Mouse (Mus musculus) subcutaneous adipose tissue, adult 2 months (tissue): Measurements from ENCODE around the gene Fbxw13. TPM values are rescaled to one million over a fixed set of nuclear protein-coding genes. Genes with fewer than 3 reads are reported as not detected.

Source experiments
- polyA plus RNA-seq: library from polyadenylated mRNA; depleted of rRNA; stranded (reverse); fragments of >200 nt; gene quantifications from 2 replicates; pipeline ENCODE4 v1.2.3, GENCODE M21; 2012; ENCODE audit warnings: low replicate concordance; rRNA removed

Fbxw13 gene
- polyA plus RNA-seq, result not detected in 2 replicates

DNA sequence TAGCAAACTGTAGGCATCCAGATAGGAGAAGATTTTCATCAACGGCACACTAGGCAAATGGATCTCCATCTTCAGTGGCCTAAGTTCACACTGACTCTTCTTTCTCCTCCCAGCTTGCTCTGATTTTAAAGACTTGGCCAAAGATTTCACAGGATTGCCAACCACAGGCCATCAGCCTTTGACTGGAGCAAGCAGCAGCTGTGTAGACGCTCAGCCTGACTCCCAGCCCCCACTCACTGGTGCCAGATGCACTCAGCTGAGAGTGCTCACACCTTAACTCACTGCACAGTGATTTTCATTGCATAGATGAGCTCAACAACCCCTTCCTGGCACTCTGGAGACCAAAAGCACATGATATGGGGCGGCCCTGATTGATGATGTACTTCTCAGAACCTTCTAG is at the start of gene Fbxw13:
Gene Fbxw13 (minus strand): TSS at position 101 of the 400 bp plus-strand sequence.

GRCm38 (mm10) chr9:109234654-109235053 is 38.9 kb upstream of the Fbxw13 start, which contains the start of gene Fbxw20:
TSS of gene Fbxw20 (minus strand) at chr9:109234754.

DNA sequence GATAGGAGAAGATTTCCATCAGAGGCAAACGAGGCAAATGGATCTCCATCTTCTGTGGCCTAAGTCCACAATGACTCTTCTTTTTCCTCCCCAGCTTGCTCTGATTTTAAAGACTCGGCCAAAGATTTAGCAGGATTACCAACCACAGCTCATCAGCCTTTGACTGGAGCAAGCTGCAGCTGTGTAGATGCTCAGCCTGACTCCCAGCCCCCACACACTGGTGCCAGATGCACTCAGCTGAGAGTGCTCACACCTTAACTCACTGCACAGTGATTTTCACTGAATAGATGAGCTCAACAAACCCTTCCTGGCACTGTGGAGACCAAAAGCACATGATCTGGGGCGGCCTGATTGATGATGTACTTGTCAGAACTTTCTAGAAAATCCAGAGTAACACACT is 33.8 kb downstream of the Fbxw13 start, which contains the start of gene Fbxw21:
Gene Fbxw21 (minus strand): TSS at position 101 of the 400 bp plus-strand sequence.

Other genes with a start within 250 kb of the Fbxw13 start
- 1.3 and 60.7 TPM in 2 replicates for gene Col7a1, start 242.4 kb downstream of the Fbxw13 start, polyA plus RNA-seq
- 0.13 and 5.4 TPM in 2 replicates for gene Ucn2, start 210.0 kb downstream of the Fbxw13 start, polyA plus RNA-seq
- gene Pfkfb4, start 204.2 kb downstream of the Fbxw13 start, polyA plus RNA-seq, result 27.1 and 36.5 TPM in 2 replicates
- gene Shisa5, start 157.4 kb downstream of the Fbxw13 start, polyA plus RNA-seq, result 391 TPM in 2 replicates
- 72.5 and 97.1 TPM in 2 replicates for gene Trex1, start 136.2 kb downstream of the Fbxw13 start, polyA plus RNA-seq
- 21.4 and 33.6 TPM in 2 replicates for gene Atrip, start 121.9 kb downstream of the Fbxw13 start, polyA plus RNA-seq
- gene Ccdc51, start 113.5 kb downstream of the Fbxw13 start, polyA plus RNA-seq, result 6.7 and 7.9 TPM in 2 replicates
- gene Tma7, start 113.4 kb downstream of the Fbxw13 start, polyA plus RNA-seq, result 30.9 and 35.7 TPM in 2 replicates
- 5.2 and 25.0 TPM in 2 replicates for gene Plxnb1, start 100.6 kb downstream of the Fbxw13 start, polyA plus RNA-seq
- not detected in 2 replicates for gene Fbxw21, start 33.9 kb downstream of the Fbxw13 start, polyA plus RNA-seq
- not detected in 2 replicates for gene Fbxw20, start 38.8 kb upstream of the Fbxw13 start, polyA plus RNA-seq
- gene Fbxw14, start 91.7 kb upstream of the Fbxw13 start, polyA plus RNA-seq, result not detected in 2 replicates
- not detected in 2 replicates for gene Fbxw28, start 143.7 kb upstream of the Fbxw13 start, polyA plus RNA-seq
- not detected in 2 replicates for gene Fbxw22, start 208.3 kb upstream of the Fbxw13 start, polyA plus RNA-seq